Mouse (Mus musculus) heart, embryonic 15.5 days (tissue): ENCODE data around the gene Sarm1. TPM values are rescaled to one million over a fixed set of nuclear protein-coding genes. Genes with fewer than 3 reads are reported as not detected.
"Not testable (repeated sequence)": the region's sequence is repeated elsewhere in the genome, so short reads cannot be mapped to it uniquely, and the experiment has no call there.

Experiments used
- ATAC-seq: fragments of 200-750 bp; cut with Nextera tagmentation; replicated peaks from 2 replicates; pipeline ENCODE4 v1.8.0; 2017; ENCODE audit warnings: low read depth, moderate TSS enrichment; ENCODE audit not compliant: insufficient number of reproducible peaks, insufficient read depth, low FRiP score
- H3K27ac ChIP-seq: fragments of 300-500 bp; sonication (generic); 2 replicates; pipeline ENCODE4 v1.5.1; 2015; ENCODE audit warnings: mild to moderate bottlenecking, inconsistent platforms
- H3K27me3 ChIP-seq: fragments of 300-500 bp; sonication (generic); 2 replicates; pipeline ENCODE4 v1.6.1; 2015; ENCODE audit warnings: inconsistent platforms
- H3K36me3 ChIP-seq: fragments of 300-500 bp; sonication (generic); 2 replicates; pipeline ENCODE4 v1.6.1; 2015; ENCODE audit warnings: mild to moderate bottlenecking, inconsistent platforms
- H3K4me1 ChIP-seq: fragments of 300-500 bp; sonication (generic); replicated peaks from 2 replicates; pipeline ENCODE4 v1.6.1; 2015; ENCODE audit warnings: inconsistent platforms
- H3K4me2 ChIP-seq: fragments of 300-500 bp; sonication (generic); 2 replicates; pipeline ENCODE4 v1.6.1; 2015; ENCODE audit warnings: inconsistent platforms, mild to moderate bottlenecking, moderate library complexity
- H3K4me3 ChIP-seq: fragments of 300-500 bp; sonication (generic); 2 replicates; pipeline ENCODE4 v1.5.1; 2015; ENCODE audit warnings: mild to moderate bottlenecking, inconsistent platforms
- H3K9ac ChIP-seq: fragments of 300-500 bp; sonication (generic); 2 replicates; pipeline ENCODE4 v1.6.1; 2015; ENCODE audit warnings: mild to moderate bottlenecking, inconsistent platforms
- H3K9me3 ChIP-seq: fragments of 300-500 bp; sonication (generic); replicated peaks from 2 replicates; pipeline ENCODE4 v1.6.1; 2016; ENCODE audit warnings: inconsistent platforms
- WGBS: fragments of 180-500 bp; shearing (Covaris S2); methylation state at CpG from one replicate; pipeline ENCODE4 v1.1.7; 2015; ENCODE audit warnings: mixed read lengths; 5-methylcytosine and 5-hydroxymethylcytosine counted together
- polyA plus RNA-seq: library from polyadenylated mRNA; unstranded; fragments of >200 nt; fragmentation: Nextera tagmentation; extraction: Ambion mirVana; gene quantifications from 2 replicates; pipeline ENCODE4 v1.2.1, GENCODE M21; 2015

Sarm1 gene
- polyA plus RNA-seq: 0.15 and 0.60 TPM in 2 replicates

GRCm38 (mm10) chr11:78497544-78498522 lies at the start of gene Sarm1:
Gene Sarm1 (minus strand): TSS chr11:78497754.
- ATAC-seq: peak; percentile 93
- Histone ChIP-seq H3K36me3 (no peaks in the 10 kb centered on the region), H3K9ac (no peak within 1 kb of the TSS), H3K4me1 (peaks cover 14% of the 10 kb centered on the region), H3K4me2 (peak within 1 kb of the TSS; percentile 83), H3K4me3 (peak within 1 kb of the TSS; percentile 52), H3K9me3 (no peaks in the 10 kb centered on the region), H3K27ac (no peak within 1 kb of the TSS), H3K27me3 (peaks cover 81% of the 10 kb centered on the region)
- 6% methylated on average over 36 of the region's 36 CpGs for WGBS

GRCm38 (mm10) chr11:78545181-78545580 lies 47.6 kb upstream of the Sarm1 start:
- no peak overlapping the region for H3K27ac ChIP-seq
- H3K9ac ChIP-seq: no peak overlapping the region
- WGBS: 60% methylated on average over 8 of the region's 8 CpGs
- no peaks in the 10 kb centered on the region for H3K9me3 ChIP-seq
- H3K36me3 ChIP-seq: peaks cover 32% of the 10 kb centered on the region
- H3K4me2 ChIP-seq: no peak overlapping the region
- H3K4me1 ChIP-seq: peaks cover 17% of the 10 kb centered on the region
- no peaks in the 10 kb centered on the region for H3K27me3 ChIP-seq
- no peak overlapping the region for H3K4me3 ChIP-seq
- ATAC-seq: no peak

- Histone ChIP-seq H3K36me3 (peaks cover 38% of the 10 kb centered on the region), H3K4me1 (peaks cover 13% of the 10 kb centered on the region), H3K4me3 (no peak overlapping the region), H3K9me3 (no peaks in the 10 kb centered on the region), H3K9ac (no peak overlapping the region), H3K4me2 (no peak overlapping the region), H3K27me3 (no peaks in the 10 kb centered on the region), H3K27ac (no peak overlapping the region)
- ATAC-seq: no peak
- 92% methylated on average over 7 of the region's 7 CpGs for WGBS
Observed at GRCm38 (mm10) chr11:78544449-78545111, 47.0 kb upstream of the Sarm1 start.

GRCm38 (mm10) chr11:78540358-78540757 lies 42.8 kb upstream of the Sarm1 start:
- H3K4me2 ChIP-seq: no peak overlapping the region
- H3K4me3 ChIP-seq: no peak overlapping the region
- 80% methylated on average over 3 of the region's 3 CpGs for WGBS
- peaks cover 52% of the 10 kb centered on the region for H3K36me3 ChIP-seq
- H3K27ac ChIP-seq: no peak overlapping the region
- H3K4me1 ChIP-seq: peaks cover 11% of the 10 kb centered on the region
- no peak overlapping the region for H3K9ac ChIP-seq
- no peaks in the 10 kb centered on the region for H3K9me3 ChIP-seq
- ATAC-seq: no peak
- no peaks in the 10 kb centered on the region for H3K27me3 ChIP-seq

- Histone ChIP-seq H3K4me3 (peak overlapping the region; percentile 94), H3K4me2 (peak overlapping the region; percentile 83), H3K9ac (peak overlapping the region; percentile 77), H3K9me3 (no peaks in the 10 kb centered on the region), H3K27ac (peak overlapping the region; percentile 89), H3K36me3 (peaks cover 33% of the 10 kb centered on the region), H3K27me3 (no peaks in the 10 kb centered on the region), H3K4me1 (peaks cover 22% of the 10 kb centered on the region)
- no peak for ATAC-seq
- 2% methylated on average over 14 of the region's 14 CpGs for WGBS
Observed at GRCm38 (mm10) chr11:78536690-78537084, 39.1 kb upstream of the Sarm1 start.

- H3K27ac ChIP-seq: peak within 1 kb of the TSS; percentile 97
- peak within 1 kb of the TSS; percentile 94 for H3K4me3 ChIP-seq
- no peaks in the 10 kb centered on the region for H3K9me3 ChIP-seq
- peak; percentile 98 for ATAC-seq
- H3K9ac ChIP-seq: peak within 1 kb of the TSS; percentile 88
- no peaks in the 10 kb centered on the region for H3K27me3 ChIP-seq
- peak within 1 kb of the TSS; percentile 83 for H3K4me2 ChIP-seq
- under 1% methylated on average over 52 of the region's 52 CpGs for WGBS
- peaks cover 29% of the 10 kb centered on the region for H3K36me3 ChIP-seq
- H3K4me1 ChIP-seq: peaks cover 23% of the 10 kb centered on the region
Observed at GRCm38 (mm10) chr11:78536080-78536689, 38.6 kb upstream of the Sarm1 start, which contains the start of the genes Tnfaip1 and Ift20. Gene Tnfaip1 (minus strand): TSS chr11:78536332. Gene Ift20 (plus strand): TSS chr11:78536361.

- H3K9ac ChIP-seq: peak overlapping the region; percentile 88
- H3K4me1 ChIP-seq: peaks cover 30% of the 10 kb centered on the region
- H3K9me3 ChIP-seq: no peaks in the 10 kb centered on the region
- no peaks in the 10 kb centered on the region for H3K27me3 ChIP-seq
- WGBS: under 1% methylated on average over 23 of the region's 23 CpGs
- H3K27ac ChIP-seq: peak overlapping the region; percentile 97
- peaks cover 23% of the 10 kb centered on the region for H3K36me3 ChIP-seq
- peak; percentile 33 for ATAC-seq
- peak overlapping the region; percentile 72 for H3K4me2 ChIP-seq
- peak overlapping the region; percentile 94 for H3K4me3 ChIP-seq
Observed at GRCm38 (mm10) chr11:78535376-78536079, 38.0 kb upstream of the Sarm1 start.

- no peak overlapping the region for H3K9ac ChIP-seq
Observed at GRCm38 (mm10) chr11:78534516-78534915, 37.0 kb upstream of the Sarm1 start.

GRCm38 (mm10) chr11:78531515-78531914 lies 34.0 kb upstream of the Sarm1 start:
- Histone ChIP-seq H3K27ac (peak overlapping the region; percentile 73), H3K36me3 (peaks cover 34% of the 10 kb centered on the region), H3K4me1 (peaks cover 23% of the 10 kb centered on the region)
- not testable (repeated sequence) for H3K4me3 ChIP-seq, H3K4me2 ChIP-seq, H3K9ac ChIP-seq, H3K27me3 ChIP-seq, ATAC-seq, H3K9me3 ChIP-seq
- WGBS: 73% methylated on average over 10 of the region's 10 CpGs

More at GRCm38 (mm10) chr11:78534516-78534915, 37.0 kb upstream of the Sarm1 start:
- ATAC-seq: no peak
- Histone ChIP-seq H3K4me3 (peak overlapping the region; percentile 94), H3K27me3 (no peaks in the 10 kb centered on the region), H3K4me2 (peak overlapping the region; percentile 72), H3K9me3 (no peaks in the 10 kb centered on the region), H3K27ac (peak overlapping the region; percentile 97), H3K36me3 (peaks cover 20% of the 10 kb centered on the region), H3K4me1 (peaks cover 34% of the 10 kb centered on the region)
- 80% methylated on average over 4 of the region's 4 CpGs for WGBS

- no peaks in the 10 kb centered on the region for H3K9me3 ChIP-seq
- H3K4me2 ChIP-seq: peak overlapping the region; percentile 11; the same call in 1 of the 2 replicates
- no peak overlapping the region for H3K4me3 ChIP-seq
- peaks cover 23% of the 10 kb centered on the region for H3K4me1 ChIP-seq
- H3K27me3 ChIP-seq: no peaks in the 10 kb centered on the region
- 53% methylated on average over 6 of the region's 6 CpGs for WGBS
- peaks cover 38% of the 10 kb centered on the region for H3K36me3 ChIP-seq
- no peak overlapping the region for H3K9ac ChIP-seq
- peak overlapping the region; percentile 73 for H3K27ac ChIP-seq
- ATAC-seq: no peak; the same call in 1 of the 2 replicates
Observed at GRCm38 (mm10) chr11:78531046-78531445, 33.5 kb upstream of the Sarm1 start.
